ENCODE assay signal across 7 mouse cellular contexts in the genomic region with DNA sequence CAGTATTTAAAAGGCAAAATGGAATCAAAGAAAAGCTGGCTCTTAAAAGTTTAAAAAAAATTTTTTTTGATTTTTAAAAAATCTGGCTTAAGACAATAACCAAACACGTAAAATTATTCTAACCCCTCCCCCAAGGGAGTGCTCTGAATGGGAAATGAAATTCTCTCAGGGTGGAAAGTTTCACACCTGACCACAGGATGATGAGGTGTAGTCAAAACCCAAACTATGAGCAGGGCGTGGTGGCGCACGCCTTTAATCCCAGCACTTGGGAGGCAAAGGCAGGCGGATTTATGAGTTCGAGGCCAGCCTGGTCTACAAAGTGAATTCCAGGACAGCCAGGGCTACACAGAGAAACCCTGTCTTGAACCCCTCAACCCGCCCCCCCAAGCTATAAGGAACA. TPM values are rescaled to one million over a fixed set of nuclear protein-coding genes. Genes with fewer than 3 reads are reported as not detected.
DNase-seq lines count a peak whose midpoint lies in the region; ATAC-seq and TF ChIP-seq lines count a peak whose summit lies in the region.
"Not testable (repeated sequence)": the region's sequence is repeated elsewhere in the genome, so short reads cannot be mapped to it uniquely, and the experiment has no call there.

No protein-coding gene starts in this region.

- H3K27ac ChIP-seq in forebrain, embryonic 10.5 days; heart, embryonic 12.5 days (ENCODE audit: poor library complexity, severe bottlenecking); hindbrain, postnatal 0 days; limb, embryonic 11.5 days (replicated peaks; ENCODE audit: low read depth, low read length); lung, embryonic 14.5 days (ENCODE audit: low read depth); neural tube, embryonic 11.5 days (ENCODE audit: low read depth, low read length): not testable (repeated sequence)

- WGBS in forebrain, embryonic 10.5 days = 92% methylated on average over 7 of the region's 7 CpGs
- 85% methylated on average over 7 of the region's 7 CpGs for WGBS in heart, embryonic 12.5 days
- 92% methylated on average over 7 of the region's 7 CpGs for WGBS in hindbrain, postnatal 0 days
- 81% methylated on average over 7 of the region's 7 CpGs for WGBS in limb, embryonic 11.5 days
- 82% methylated on average over 7 of the region's 7 CpGs for WGBS in lung, embryonic 14.5 days
- 80% methylated on average over 7 of the region's 7 CpGs for WGBS in neural tube, embryonic 11.5 days

- peaks cover 21% of the 10 kb centered on the region for H3K9me3 ChIP-seq in E14TG2a.4 (ENCODE audit: low read length)
- H3K9me3 ChIP-seq in forebrain, embryonic 10.5 days; heart, embryonic 12.5 days (replicated peaks); hindbrain, postnatal 0 days (ENCODE audit: low read length); limb, embryonic 11.5 days (ENCODE audit: control insufficient read depth, low read length); lung, embryonic 14.5 days (ENCODE audit: low read depth, low read length); neural tube, embryonic 11.5 days (ENCODE audit: control insufficient read depth, low read length): not testable (repeated sequence)

- DNase-seq in forebrain, embryonic 10.5 days (ENCODE audit: extremely low spot score, low spot score); hindbrain, postnatal 0 days (ENCODE audit: low spot score); limb, embryonic 11.5 days (ENCODE audit: low spot score); lung, embryonic 14.5 days; neural tube, embryonic 11.5 days (ENCODE audit: low spot score): not testable (repeated sequence)

- H3K36me3 ChIP-seq in E14TG2a.4 (ENCODE audit: insufficient read depth, low read length) = peaks cover 54% of the 10 kb centered on the region
- peaks cover 52% of the 10 kb centered on the region for H3K36me3 ChIP-seq in forebrain, embryonic 10.5 days (replicated peaks)
- H3K36me3 ChIP-seq in heart, embryonic 12.5 days = peaks cover 47% of the 10 kb centered on the region
- H3K36me3 ChIP-seq in hindbrain, postnatal 0 days (ENCODE audit: insufficient read depth, low read length) = peaks cover 44% of the 10 kb centered on the region
- peaks cover 39% of the 10 kb centered on the region for H3K36me3 ChIP-seq in limb, embryonic 11.5 days (ENCODE audit: control insufficient read depth, insufficient read depth, low read length)
- H3K36me3 ChIP-seq in lung, embryonic 14.5 days (ENCODE audit: insufficient read depth) = peaks cover 50% of the 10 kb centered on the region
- H3K36me3 ChIP-seq in neural tube, embryonic 11.5 days (ENCODE audit: control insufficient read depth, insufficient read depth, low read length) = peaks cover 37% of the 10 kb centered on the region

- TF ChIP-seq CTCF in E14TG2a.4 (conservative IDR thresholded peaks at IDR 0.05; ENCODE audit: low read length); hindbrain, postnatal 0 days (IDR thresholded peaks at IDR 0.05; ENCODE audit: low read depth); lung, embryonic 14.5 days (IDR thresholded peaks at IDR 0.05; ENCODE audit: low read depth): not testable (repeated sequence)

- not testable (repeated sequence) for H3K27me3 ChIP-seq in E14TG2a.4 (ENCODE audit: insufficient read depth, low read length); heart, embryonic 12.5 days (replicated peaks); hindbrain, postnatal 0 days (ENCODE audit: insufficient read depth, low read length); limb, embryonic 11.5 days (ENCODE audit: control insufficient read depth, insufficient read depth, low read length); lung, embryonic 14.5 days (ENCODE audit: insufficient read depth, low read length); neural tube, embryonic 11.5 days (ENCODE audit: control insufficient read depth, insufficient read depth, low read length)
- peaks cover 13% of the 10 kb centered on the region; the same call in 1 of the 2 replicates for H3K27me3 ChIP-seq in forebrain, embryonic 10.5 days (ENCODE audit: poor library complexity, severe bottlenecking)

- peak overlapping the region; percentile 44; the same call in 1 of the 2 replicates for H3K9ac ChIP-seq in heart, embryonic 12.5 days
- not testable (repeated sequence) for H3K9ac ChIP-seq in hindbrain, postnatal 0 days (replicated peaks; ENCODE audit: low read length); limb, embryonic 11.5 days (ENCODE audit: low read length); lung, embryonic 14.5 days; neural tube, embryonic 11.5 days (ENCODE audit: low read length)

- H3K4me2 ChIP-seq in heart, embryonic 12.5 days = peak overlapping the region; percentile 64
- H3K4me2 ChIP-seq in hindbrain, postnatal 0 days (ENCODE audit: low read depth, low read length) = peak overlapping the region; percentile 78
- peak overlapping the region; percentile 66 for H3K4me2 ChIP-seq in limb, embryonic 11.5 days (ENCODE audit: low read depth, severe bottlenecking)
- peak overlapping the region; percentile 81 for H3K4me2 ChIP-seq in lung, embryonic 14.5 days
- H3K4me2 ChIP-seq in neural tube, embryonic 11.5 days (ENCODE audit: low read depth) = peak overlapping the region; percentile 52; the same call in 1 of the 2 replicates

- peak overlapping the region; percentile 93 for H3K4me3 ChIP-seq in E14TG2a.4 (replicated peaks; ENCODE audit: low read length)
- peak overlapping the region; percentile 98 for H3K4me3 ChIP-seq in forebrain, embryonic 10.5 days
- H3K4me3 ChIP-seq in heart, embryonic 12.5 days = peak overlapping the region; percentile 8; the same call in 1 of the 2 replicates
- not testable (repeated sequence) for H3K4me3 ChIP-seq in hindbrain, postnatal 0 days (ENCODE audit: low read length)
- peak overlapping the region; percentile 97; the same call in 1 of the 2 replicates for H3K4me3 ChIP-seq in limb, embryonic 11.5 days (ENCODE audit: low read depth, low read length)
- H3K4me3 ChIP-seq in lung, embryonic 14.5 days (ENCODE audit: low read depth, low read length) = peak overlapping the region; percentile 95
- H3K4me3 ChIP-seq in neural tube, embryonic 11.5 days (ENCODE audit: low read depth, low read length) = peak overlapping the region; percentile 81; the same call in 1 of the 2 replicates

- not testable (repeated sequence) for ATAC-seq in heart, embryonic 12.5 days (ENCODE audit: insufficient number of reproducible peaks, low FRiP score); hindbrain, postnatal 0 days; limb, embryonic 11.5 days (ENCODE audit: insufficient number of reproducible peaks, low FRiP score, low TSS enrichment, low read depth); lung, embryonic 14.5 days (ENCODE audit: insufficient read depth); neural tube, embryonic 11.5 days (ENCODE audit: insufficient read depth, low FRiP score, low TSS enrichment)

- H3K4me1 ChIP-seq in E14TG2a.4 (replicated peaks; ENCODE audit: low read depth, low read length) = peaks cover 56% of the 10 kb centered on the region
- H3K4me1 ChIP-seq in forebrain, embryonic 10.5 days = peaks cover 19% of the 10 kb centered on the region
- peaks cover 30% of the 10 kb centered on the region for H3K4me1 ChIP-seq in heart, embryonic 12.5 days (replicated peaks)
- H3K4me1 ChIP-seq in hindbrain, postnatal 0 days (ENCODE audit: insufficient read depth, low read length); limb, embryonic 11.5 days (ENCODE audit: control insufficient read depth, insufficient read depth, low read length); lung, embryonic 14.5 days (ENCODE audit: insufficient read depth); neural tube, embryonic 11.5 days (ENCODE audit: control insufficient read depth, insufficient read depth, low read length): not testable (repeated sequence)

RNA-seq across cellular contexts. Expression of a gene that starts 1.9 kb away (rescaled TPM):
- polyA plus RNA-seq in forebrain, embryonic 10.5 days (2016; fragmentation: Nextera tagmentation; extraction: Ambion mirVana) = 570 and 573 TPM in 2 replicates
- 380 and 383 TPM in 2 replicates for polyA plus RNA-seq in heart, embryonic 12.5 days (2016; fragmentation: Nextera tagmentation; extraction: Ambion mirVana)
- total RNA-seq in hindbrain, postnatal 0 days (2014; rRNA removed) = 187 and 814 TPM in 2 replicates
- 291 and 293 TPM in 2 replicates for polyA plus RNA-seq in hindbrain, postnatal 0 days (2015; fragmentation: Nextera tagmentation; extraction: Ambion mirVana)
- 525 and 533 TPM in 2 replicates for polyA plus RNA-seq in limb, embryonic 11.5 days (2014; fragmentation: Nextera tagmentation; extraction: Ambion mirVana)
- 348 and 373 TPM in 2 replicates for polyA plus RNA-seq in lung, embryonic 14.5 days (2014; fragmentation: Nextera tagmentation; extraction: Ambion mirVana)
- 422 and 444 TPM in 2 replicates for polyA plus RNA-seq in neural tube, embryonic 11.5 days (2014; fragmentation: Nextera tagmentation; extraction: Ambion mirVana)
